Mouse (Mus musculus): ENCODE results near the gene Cd5l. TPM values are rescaled to one million over a fixed set of nuclear protein-coding genes. Genes with fewer than 3 reads are reported as not detected.
"Not testable (repeated sequence)": the region's sequence is repeated elsewhere in the genome, so short reads cannot be mapped to it uniquely, and the experiment has no call there.

Gene Cd5l
- polyA plus RNA-seq, 1 experiment: 5.1 TPM

GRCm38 (mm10) chr3:87376195-87377165, 18.8 kb downstream of the Cd5l start, which contains the start of gene Fcrl1:
TSS of gene Fcrl1 (plus strand) at chr3:87376387.
- H3K9me3 ChIP-seq: no peaks in the 10 kb centered on the region
- H3K4me3 ChIP-seq (replicated peaks): peak within 1 kb of the TSS; percentile 56
- no peaks in the 10 kb centered on the region for H3K4me1 ChIP-seq
- H3K27me3 ChIP-seq (replicated peaks): peaks cover 2% of the 10 kb centered on the region
- no peaks in the 10 kb centered on the region for H3K36me3 ChIP-seq (replicated peaks; ENCODE audit: low read length)
- TF ChIP-seq FLI1 (IDR thresholded peaks at IDR 0.05; ENCODE audit: low read length) (no peak), GATA1 (IDR thresholded peaks at IDR 0.05; ENCODE audit: borderline replicate concordance, low read length) (no peak)

DNA sequence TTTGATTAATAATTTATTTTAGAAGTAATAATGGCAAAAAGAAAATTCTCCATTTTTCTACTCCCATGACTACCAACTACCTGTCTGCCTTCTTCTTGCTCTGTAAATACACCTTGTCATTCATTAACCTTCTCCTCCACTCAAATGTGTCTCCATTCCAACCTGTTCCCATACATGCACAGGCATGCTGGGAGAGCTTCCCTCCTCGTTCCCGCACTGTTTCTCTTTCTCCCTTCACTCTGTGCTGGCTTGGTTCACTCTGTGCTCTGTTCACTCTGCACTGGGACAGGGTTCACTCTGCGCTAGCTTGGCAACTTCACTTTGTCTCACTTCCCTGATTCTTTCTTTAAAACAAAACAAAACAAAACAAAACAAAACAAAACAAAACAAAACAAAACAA, 19.5 kb downstream of the Cd5l start:
- Histone ChIP-seq H3K9me3 (no peaks in the 10 kb centered on the region), H3K4me1 (no peaks in the 10 kb centered on the region), H3K36me3 (replicated peaks; ENCODE audit: low read length) (no peaks in the 10 kb centered on the region), H3K27me3 (replicated peaks) (peaks cover 5% of the 10 kb centered on the region), H3K4me3 (replicated peaks) (peak overlapping the region; percentile 56)
- no peak for TF ChIP-seq FLI1 (IDR thresholded peaks at IDR 0.05; ENCODE audit: low read length)
- TF ChIP-seq GATA1 (IDR thresholded peaks at IDR 0.05; ENCODE audit: borderline replicate concordance, low read length): no peak

GRCm38 (mm10) chr3:87377719-87378118, 20.0 kb downstream of the Cd5l start:
- H3K9me3 ChIP-seq: no peaks in the 10 kb centered on the region
- H3K4me1 ChIP-seq: no peaks in the 10 kb centered on the region
- TF ChIP-seq GATA1 (IDR thresholded peaks at IDR 0.05; ENCODE audit: borderline replicate concordance, low read length) (no peak), FLI1 (IDR thresholded peaks at IDR 0.05; ENCODE audit: low read length) (no peak)
- H3K27me3 ChIP-seq (replicated peaks): peaks cover 5% of the 10 kb centered on the region
- no peaks in the 10 kb centered on the region for H3K36me3 ChIP-seq (replicated peaks; ENCODE audit: low read length)
- no peak overlapping the region for H3K4me3 ChIP-seq (replicated peaks)

GRCm38 (mm10) chr3:87379641-87380315, 22.1 kb downstream of the Cd5l start:
- not testable (repeated sequence) for H3K36me3 ChIP-seq (replicated peaks; ENCODE audit: low read length); H3K4me3 ChIP-seq (replicated peaks); H3K9me3 ChIP-seq; H3K4me1 ChIP-seq; H3K27me3 ChIP-seq (replicated peaks)

- no peaks in the 10 kb centered on the region for H3K9me3 ChIP-seq
- H3K4me3 ChIP-seq (replicated peaks): no peak overlapping the region
- no peaks in the 10 kb centered on the region for H3K4me1 ChIP-seq
- no peaks in the 10 kb centered on the region for H3K36me3 ChIP-seq (replicated peaks; ENCODE audit: low read length)
- peaks cover 6% of the 10 kb centered on the region for H3K27me3 ChIP-seq (replicated peaks)
- TF ChIP-seq FLI1 (IDR thresholded peaks at IDR 0.05; ENCODE audit: low read length) (no peak), GATA1 (IDR thresholded peaks at IDR 0.05; ENCODE audit: borderline replicate concordance, low read length) (no peak)
Observed at GRCm38 (mm10) chr3:87381806-87382712, 24.4 kb downstream of the Cd5l start.

- Histone ChIP-seq H3K4me1 (no peaks in the 10 kb centered on the region), H3K36me3 (replicated peaks; ENCODE audit: low read length) (no peaks in the 10 kb centered on the region), H3K9me3 (no peaks in the 10 kb centered on the region), H3K4me3 (replicated peaks) (no peak overlapping the region), H3K27me3 (replicated peaks) (peaks cover 6% of the 10 kb centered on the region)
- TF ChIP-seq GATA1 (IDR thresholded peaks at IDR 0.05; ENCODE audit: borderline replicate concordance, low read length) (no peak), FLI1 (IDR thresholded peaks at IDR 0.05; ENCODE audit: low read length) (no peak)
Observed at GRCm38 (mm10) chr3:87383308-87383707, 25.6 kb downstream of the Cd5l start.

DNA sequence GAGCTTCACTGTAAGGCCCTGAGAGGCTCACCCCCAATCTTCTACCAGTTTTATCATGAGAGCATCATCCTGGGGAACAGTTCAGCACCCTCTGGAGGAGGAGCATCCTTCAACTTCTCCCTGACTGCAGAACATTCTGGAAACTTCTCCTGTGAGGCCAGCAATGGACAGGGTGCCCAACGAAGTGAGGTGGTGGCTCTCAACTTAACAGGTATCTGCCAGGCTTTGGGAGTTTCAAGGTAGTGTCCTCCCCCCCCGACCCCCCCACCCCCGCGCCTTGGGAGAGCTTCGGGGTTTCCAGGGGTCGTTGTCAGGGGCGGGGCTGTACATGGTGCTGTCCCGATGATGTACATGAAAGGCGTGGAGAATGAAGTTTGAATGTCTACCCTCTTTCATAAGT, 27.4 kb downstream of the Cd5l start:
- no peaks in the 10 kb centered on the region for H3K9me3 ChIP-seq
- H3K4me3 ChIP-seq (replicated peaks): no peak overlapping the region
- TF ChIP-seq FLI1 (IDR thresholded peaks at IDR 0.05; ENCODE audit: low read length) (no peak), GATA1 (IDR thresholded peaks at IDR 0.05; ENCODE audit: borderline replicate concordance, low read length) (no peak)
- H3K4me1 ChIP-seq: no peaks in the 10 kb centered on the region
- H3K27me3 ChIP-seq (replicated peaks): peaks cover 6% of the 10 kb centered on the region
- H3K36me3 ChIP-seq (replicated peaks; ENCODE audit: low read length): no peaks in the 10 kb centered on the region

DNA sequence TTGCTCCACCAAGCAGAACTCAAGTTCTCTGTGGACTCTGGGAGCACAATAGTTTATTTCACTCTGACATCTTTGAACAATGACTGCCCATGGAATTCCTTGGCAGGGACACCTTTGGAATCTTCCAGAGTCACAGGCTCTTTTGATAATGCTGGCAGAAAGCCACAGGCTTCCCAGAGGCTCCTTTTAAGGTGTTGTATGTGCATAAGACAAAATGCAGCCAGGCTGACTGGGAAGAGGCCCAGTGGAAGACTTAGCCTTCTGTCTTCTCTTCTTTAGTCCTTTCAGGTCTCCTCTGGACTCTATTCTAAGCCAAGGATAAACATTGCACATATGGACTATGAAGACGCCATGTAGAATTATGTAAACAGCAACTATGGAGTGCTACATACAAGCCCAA, 33.3 kb downstream of the Cd5l start:
- H3K9me3 ChIP-seq: no peaks in the 10 kb centered on the region
- H3K36me3 ChIP-seq (replicated peaks; ENCODE audit: low read length): no peaks in the 10 kb centered on the region
- H3K27me3 ChIP-seq (replicated peaks): no peaks in the 10 kb centered on the region
- no peak for TF ChIP-seq GATA1 (IDR thresholded peaks at IDR 0.05; ENCODE audit: borderline replicate concordance, low read length)
- no peak for TF ChIP-seq FLI1 (IDR thresholded peaks at IDR 0.05; ENCODE audit: low read length)
- no peak overlapping the region for H3K4me3 ChIP-seq (replicated peaks)
- H3K4me1 ChIP-seq: no peaks in the 10 kb centered on the region

- no peak for TF ChIP-seq GATA1 (IDR thresholded peaks at IDR 0.05; ENCODE audit: borderline replicate concordance, low read length)
- no peak for TF ChIP-seq FLI1 (IDR thresholded peaks at IDR 0.05; ENCODE audit: low read length)
- no peaks in the 10 kb centered on the region for H3K9me3 ChIP-seq
- no peaks in the 10 kb centered on the region for H3K36me3 ChIP-seq (replicated peaks; ENCODE audit: low read length)
- peaks cover 4% of the 10 kb centered on the region; the same call in 1 of the 2 replicates for H3K4me1 ChIP-seq
- no peak overlapping the region for H3K4me3 ChIP-seq (replicated peaks)
- H3K27me3 ChIP-seq (replicated peaks): peaks cover 4% of the 10 kb centered on the region
Observed at GRCm38 (mm10) chr3:87398809-87399208, 41.1 kb downstream of the Cd5l start.

Data from megakaryocyte, embryonic 14.5 days (primary cell).